Mouse (Mus musculus) lung, embryonic 16.5 days (tissue): ENCODE measurements around the gene Klc1. TPM values are rescaled to one million over a fixed set of nuclear protein-coding genes. Genes with fewer than 3 reads are reported as not detected.

ENCODE experiments used
- polyA plus RNA-seq: library from polyadenylated mRNA; unstranded; fragments of >200 nt; fragmentation: Nextera tagmentation; extraction: Ambion mirVana; gene quantifications from 2 replicates; pipeline ENCODE4 v1.2.1, GENCODE M21; 2015

The Klc1 gene
- polyA plus RNA-seq, 1 experiment from 2014 or later: 86.9 TPM

Other genes starting within 250 kb of the Klc1 start
- gene Eif5, start 220.8 kb upstream of the Klc1 start, polyA plus RNA-seq: 390 and 418 TPM in 2 replicates
- gene Mark3, start 184.3 kb upstream of the Klc1 start, polyA plus RNA-seq: 23.5 and 24.0 TPM in 2 replicates
- gene Ckb, start 86.5 kb upstream of the Klc1 start, polyA plus RNA-seq: 210 and 218 TPM in 2 replicates
- 7.0 and 7.2 TPM in 2 replicates for gene Trmt61a, start 80.7 kb upstream of the Klc1 start, polyA plus RNA-seq
- 50.2 and 50.7 TPM in 2 replicates for gene Bag5, start 45.6 kb upstream of the Klc1 start, polyA plus RNA-seq
- 45.7 and 47.0 TPM in 2 replicates for gene Apopt1, start 45.6 kb upstream of the Klc1 start, polyA plus RNA-seq
- gene Xrcc3, start 55.0 kb downstream of the Klc1 start, polyA plus RNA-seq: 9.1 and 9.2 TPM in 2 replicates
- 111 and 135 TPM in 2 replicates for gene Zfyve21, start 55.3 kb downstream of the Klc1 start, polyA plus RNA-seq
- 11.3 and 15.9 TPM in 2 replicates for gene Ppp1r13b, start 149.3 kb downstream of the Klc1 start, polyA plus RNA-seq
- 621 and 663 TPM in 2 replicates for gene Atp5mpl, start 208.1 kb downstream of the Klc1 start, polyA plus RNA-seq
- 0.18 and 0.23 TPM in 2 replicates for gene Tdrd9, start 212.7 kb downstream of the Klc1 start, polyA plus RNA-seq
- not detected in 2 replicates for gene Rd3l, start 222.5 kb downstream of the Klc1 start, polyA plus RNA-seq